Mouse (Mus musculus): ENCODE data around the gene Ggta1. TPM values are rescaled to one million over a fixed set of nuclear protein-coding genes. Genes with fewer than 3 reads are reported as not detected.

Ggta1 gene
- total and polyA plus RNA-seq, 2 experiments from 2014 or later = 16.4 to 37.1 TPM

- DNase-seq (ENCODE audit: low spot score) (no peak), ATAC-seq (ENCODE audit: insufficient read depth, low read depth) (no peak)
- Histone ChIP-seq H3K4me2 (ENCODE audit: low read depth, low read length) (no peak overlapping the region), H3K27ac (ENCODE audit: low read depth) (no peak overlapping the region), H3K4me1 (ENCODE audit: control insufficient read depth, insufficient read depth) (0 out of 2 replicates have a peak, but pooled peaks cover 4% of the 10 kb centered on the region), H3K27me3 (ENCODE audit: control insufficient read depth, insufficient read depth, low read length) (no peaks in the 10 kb centered on the region), H3K9me3 (replicated peaks; ENCODE audit: control insufficient read depth, low read length) (no peaks in the 10 kb centered on the region), H3K4me3 (ENCODE audit: low read depth, low read length) (no peak overlapping the region), H3K9ac (replicated peaks; ENCODE audit: low read depth, low read length) (no peak overlapping the region; the same call in 1 of the 2 replicates), H3K36me3 (replicated peaks; ENCODE audit: control insufficient read depth, insufficient read depth, low read length) (no peaks in the 10 kb centered on the region)
- WGBS = 43% methylated on average over 17 of the region's 17 CpGs
- TF ChIP-seq EP300 (IDR thresholded peaks at IDR 0.05; ENCODE audit: low read depth) (no peak), CTCF (IDR thresholded peaks at IDR 0.05; ENCODE audit: low read depth) (no peak)
These were observed 27.6 kb upstream of the Ggta1 start for GRCm38 (mm10) chr2:35490458-35491111.

- ATAC-seq (ENCODE audit: insufficient read depth, low read depth) (no peak), DNase-seq (ENCODE audit: low spot score) (no peak)
- TF ChIP-seq CTCF (IDR thresholded peaks at IDR 0.05; ENCODE audit: low read depth) = no peak
- no peak for TF ChIP-seq EP300 (IDR thresholded peaks at IDR 0.05; ENCODE audit: low read depth)
- H3K9ac ChIP-seq (replicated peaks; ENCODE audit: low read depth, low read length) = no peak overlapping the region
- 77% methylated on average over 3 of the region's 3 CpGs for WGBS
- no peaks in the 10 kb centered on the region for H3K9me3 ChIP-seq (replicated peaks; ENCODE audit: control insufficient read depth, low read length)
- H3K4me3 ChIP-seq (ENCODE audit: low read depth, low read length) = no peak overlapping the region
- 0 out of 2 replicates have a peak, but pooled peaks cover 4% of the 10 kb centered on the region for H3K4me1 ChIP-seq (ENCODE audit: control insufficient read depth, insufficient read depth)
- no peaks in the 10 kb centered on the region for H3K36me3 ChIP-seq (replicated peaks; ENCODE audit: control insufficient read depth, insufficient read depth, low read length)
- no peak overlapping the region for H3K4me2 ChIP-seq (ENCODE audit: low read depth, low read length)
- no peaks in the 10 kb centered on the region for H3K27me3 ChIP-seq (ENCODE audit: control insufficient read depth, insufficient read depth, low read length)
- H3K27ac ChIP-seq (ENCODE audit: low read depth) = no peak overlapping the region
These were observed 24.7 kb upstream of the Ggta1 start for GRCm38 (mm10) chr2:35487700-35488099.

GRCm38 (mm10) chr2:35486981-35487655 lies 24.1 kb upstream of the Ggta1 start:
- TF ChIP-seq CTCF (IDR thresholded peaks at IDR 0.05; ENCODE audit: low read depth) (no peak), EP300 (IDR thresholded peaks at IDR 0.05; ENCODE audit: low read depth) (no peak)
- ATAC-seq (ENCODE audit: insufficient read depth, low read depth) = no peak

GRCm38 (mm10) chr2:35484102-35484501 lies 21.1 kb upstream of the Ggta1 start:
- ATAC-seq (ENCODE audit: insufficient read depth, low read depth) = no peak
- WGBS = 91% methylated on average over 3 of the region's 3 CpGs
- no peak overlapping the region for H3K4me3 ChIP-seq (ENCODE audit: low read depth, low read length)
- H3K27me3 ChIP-seq (ENCODE audit: control insufficient read depth, insufficient read depth, low read length) = no peaks in the 10 kb centered on the region
- no peak overlapping the region for H3K9ac ChIP-seq (replicated peaks; ENCODE audit: low read depth, low read length)
- peaks cover 4% of the 10 kb centered on the region; the same call in 1 of the 2 replicates for H3K4me1 ChIP-seq (ENCODE audit: control insufficient read depth, insufficient read depth)
- TF ChIP-seq EP300 (IDR thresholded peaks at IDR 0.05; ENCODE audit: low read depth) (no peak), CTCF (IDR thresholded peaks at IDR 0.05; ENCODE audit: low read depth) (no peak)
- no peak for DNase-seq (ENCODE audit: low spot score)
- no peaks in the 10 kb centered on the region for H3K9me3 ChIP-seq (replicated peaks; ENCODE audit: control insufficient read depth, low read length)
- H3K27ac ChIP-seq (ENCODE audit: low read depth) = no peak overlapping the region
- no peak overlapping the region for H3K4me2 ChIP-seq (ENCODE audit: low read depth, low read length)
- no peaks in the 10 kb centered on the region for H3K36me3 ChIP-seq (replicated peaks; ENCODE audit: control insufficient read depth, insufficient read depth, low read length)

More at GRCm38 (mm10) chr2:35486981-35487655, 24.1 kb upstream of the Ggta1 start:
- Histone ChIP-seq H3K9me3 (replicated peaks; ENCODE audit: control insufficient read depth, low read length) (no peaks in the 10 kb centered on the region), H3K4me1 (ENCODE audit: control insufficient read depth, insufficient read depth) (0 out of 2 replicates have a peak, but pooled peaks cover 4% of the 10 kb centered on the region), H3K27me3 (ENCODE audit: control insufficient read depth, insufficient read depth, low read length) (no peaks in the 10 kb centered on the region), H3K4me2 (ENCODE audit: low read depth, low read length) (no peak overlapping the region), H3K27ac (ENCODE audit: low read depth) (no peak overlapping the region), H3K4me3 (ENCODE audit: low read depth, low read length) (no peak overlapping the region), H3K36me3 (replicated peaks; ENCODE audit: control insufficient read depth, insufficient read depth, low read length) (no peaks in the 10 kb centered on the region), H3K9ac (replicated peaks; ENCODE audit: low read depth, low read length) (no peak overlapping the region)
- 17% methylated on average over 5 of the region's 5 CpGs for WGBS
- no peak for DNase-seq (ENCODE audit: low spot score)

GRCm38 (mm10) chr2:35483402-35483801 lies 20.4 kb upstream of the Ggta1 start:
- H3K4me1 ChIP-seq (ENCODE audit: control insufficient read depth, insufficient read depth) = peaks cover 4% of the 10 kb centered on the region; the same call in 1 of the 2 replicates
- TF ChIP-seq EP300 (IDR thresholded peaks at IDR 0.05; ENCODE audit: low read depth) = no peak
- DNase-seq (ENCODE audit: low spot score) (no peak), ATAC-seq (ENCODE audit: insufficient read depth, low read depth) (no peak)
- H3K9me3 ChIP-seq (replicated peaks; ENCODE audit: control insufficient read depth, low read length) = no peaks in the 10 kb centered on the region
- H3K4me2 ChIP-seq (ENCODE audit: low read depth, low read length) = no peak overlapping the region
- no peak overlapping the region for H3K4me3 ChIP-seq (ENCODE audit: low read depth, low read length)
- 79% methylated on average over 9 of the region's 9 CpGs for WGBS
- H3K9ac ChIP-seq (replicated peaks; ENCODE audit: low read depth, low read length) = no peak overlapping the region
- H3K36me3 ChIP-seq (replicated peaks; ENCODE audit: control insufficient read depth, insufficient read depth, low read length) = no peaks in the 10 kb centered on the region
- no peaks in the 10 kb centered on the region for H3K27me3 ChIP-seq (ENCODE audit: control insufficient read depth, insufficient read depth, low read length)
- H3K27ac ChIP-seq (ENCODE audit: low read depth) = no peak overlapping the region

Data from heart, postnatal 0 days (tissue).